Mouse (Mus musculus): ENCODE results near the gene Ccl6.
A peak's percentile ranks its signal among the peaks of the same experiment; 100 is the strongest.
"Not testable (repeated sequence)": the region's sequence is repeated elsewhere in the genome, so short reads cannot be mapped to it uniquely, and the experiment has no call there.

Ccl6 gene

GRCm38 (mm10) chr11:83557074-83557473 lies 35.8 kb downstream of the Ccl6 start:
- DNase-seq (ENCODE audit: low spot score): no peak

GRCm38 (mm10) chr11:83556085-83556781 lies 36.7 kb downstream of the Ccl6 start:
- peak; percentile 37 for DNase-seq (ENCODE audit: low spot score)

GRCm38 (mm10) chr11:83551668-83552067 lies 41.2 kb downstream of the Ccl6 start:
- DNase-seq (ENCODE audit: low spot score): no peak

GRCm38 (mm10) chr11:83551037-83551436 lies 41.9 kb downstream of the Ccl6 start:
- DNase-seq (ENCODE audit: low spot score): not testable (repeated sequence)

GRCm38 (mm10) chr11:83550186-83550632 lies 42.7 kb downstream of the Ccl6 start:
- DNase-seq (ENCODE audit: low spot score): no peak

GRCm38 (mm10) chr11:83544214-83544613 lies 48.7 kb downstream of the Ccl6 start:
- DNase-seq (ENCODE audit: low spot score): no peak

- no peak for DNase-seq (ENCODE audit: low spot score)
Observed at GRCm38 (mm10) chr11:83541415-83541814, 51.5 kb downstream of the Ccl6 start.

- no peak for DNase-seq (ENCODE audit: low spot score)
Observed at GRCm38 (mm10) chr11:83540931-83541330, 52.0 kb downstream of the Ccl6 start.

- DNase-seq (ENCODE audit: low spot score): no peak
Observed at GRCm38 (mm10) chr11:83538705-83539314, 54.1 kb downstream of the Ccl6 start.

Measured in layer of hippocampus, adult 11-12 months (tissue).